Mouse (Mus musculus) heart, postnatal 0 days (tissue): ENCODE results near the gene Yjefn3.
A peak's percentile ranks its signal among the peaks of the same experiment; 100 is the strongest.

Experiments
- CTCF ChIP-seq: IDR thresholded peaks from 2 replicates; pipeline ENCODE4 v1.5.1; 2016; ENCODE audit warnings: antibody characterized with exemption, control low read depth, low read depth
- EP300 ChIP-seq: IDR thresholded peaks from 2 replicates; pipeline ENCODE4 v1.6.1; 2016; ENCODE audit warnings: antibody characterized with exemption, low read depth

GRCm38 (mm10) chr8:69919010-69919409, 16.5 kb upstream of the Yjefn3 start:
- TF ChIP-seq CTCF (peak; percentile 97), EP300 (no peak)
